Mouse (Mus musculus) heart, embryonic 12.5 days (tissue): ENCODE results near the gene Klhdc8a. TPM values are rescaled to one million over a fixed set of nuclear protein-coding genes. Genes with fewer than 3 reads are reported as not detected.
A peak's percentile ranks its signal among the peaks of the same experiment; 100 is the strongest.

Experiments used
- ATAC-seq: fragments of 200-750 bp; cut with Nextera tagmentation; 2 replicates; pipeline ENCODE4 v1.8.0; 2017; ENCODE audit warnings: moderate TSS enrichment, moderate library complexity; ENCODE audit not compliant: insufficient number of reproducible peaks, low FRiP score
- H3K27ac ChIP-seq: fragments of 300-500 bp; sonication (generic); 2 replicates; pipeline ENCODE4 v1.5.1; 2016; ENCODE audit warnings: mild to moderate bottlenecking, moderate library complexity; ENCODE audit not compliant: poor library complexity, severe bottlenecking
- H3K27me3 ChIP-seq: fragments of 300-500 bp; sonication (generic); replicated peaks from 2 replicates; pipeline ENCODE4 v1.6.1; 2016; ENCODE audit warnings: mild to moderate bottlenecking, moderate library complexity
- H3K36me3 ChIP-seq: fragments of 300-500 bp; sonication (generic); 2 replicates; pipeline ENCODE4 v1.6.1; 2016; ENCODE audit warnings: mild to moderate bottlenecking, moderate library complexity
- H3K4me1 ChIP-seq: fragments of 300-500 bp; sonication (generic); replicated peaks from 2 replicates; pipeline ENCODE4 v1.6.1; 2016; ENCODE audit warnings: mild to moderate bottlenecking
- H3K4me2 ChIP-seq: fragments of 300-500 bp; sonication (generic); 2 replicates; pipeline ENCODE4 v1.6.1; 2016; ENCODE audit warnings: mild to moderate bottlenecking, moderate library complexity
- H3K4me3 ChIP-seq: fragments of 300-500 bp; sonication (generic); 2 replicates; pipeline ENCODE4 v1.5.1; 2016; ENCODE audit warnings: mild to moderate bottlenecking
- H3K9ac ChIP-seq: fragments of 300-500 bp; sonication (generic); 2 replicates; pipeline ENCODE4 v1.6.1; 2016; ENCODE audit warnings: mild to moderate bottlenecking, moderate library complexity
- H3K9me3 ChIP-seq: fragments of 300-500 bp; sonication (generic); replicated peaks from 2 replicates; pipeline ENCODE4 v1.6.1; 2016; ENCODE audit warnings: mild to moderate bottlenecking, moderate library complexity
- WGBS: fragments of 180-500 bp; shearing (Covaris S2); methylation state at CpG from one replicate; pipeline ENCODE4 v1.1.7; 2016; 5-methylcytosine and 5-hydroxymethylcytosine counted together
- polyA plus RNA-seq: library from polyadenylated mRNA; unstranded; fragments of >200 nt; fragmentation: Nextera tagmentation; extraction: Ambion mirVana; gene quantifications from 2 replicates; pipeline ENCODE4 v1.2.1, GENCODE M21; 2016

Gene Klhdc8a
- polyA plus RNA-seq, 1 experiment from 2014 or later, result 0.55 TPM

- Histone ChIP-seq H3K9ac (no peak overlapping the region), H3K27me3 (peaks cover 24% of the 10 kb centered on the region)
Measured at GRCm38 (mm10) chr1:132290921-132291675, 7.3 kb upstream of the Klhdc8a start.

GRCm38 (mm10) chr1:132291706-132292105 is 6.7 kb upstream of the Klhdc8a start:
- Histone ChIP-seq H3K36me3 (no peaks in the 10 kb centered on the region), H3K4me3 (no peak overlapping the region), H3K4me1 (peaks cover 44% of the 10 kb centered on the region), H3K27me3 (peaks cover 30% of the 10 kb centered on the region), H3K9ac (no peak overlapping the region), H3K27ac (no peak overlapping the region), H3K9me3 (no peaks in the 10 kb centered on the region), H3K4me2 (no peak overlapping the region)
- no peak for ATAC-seq
- 45% methylated on average over 4 of the region's 4 CpGs for WGBS

More at GRCm38 (mm10) chr1:132290921-132291675, 7.3 kb upstream of the Klhdc8a start:
- ATAC-seq, result no peak
- no peaks in the 10 kb centered on the region for H3K36me3 ChIP-seq
- no peaks in the 10 kb centered on the region for H3K9me3 ChIP-seq
- no peak overlapping the region for H3K27ac ChIP-seq
- no peak overlapping the region for H3K4me2 ChIP-seq
- peaks cover 45% of the 10 kb centered on the region for H3K4me1 ChIP-seq
- WGBS, result 59% methylated on average over 11 of the region's 11 CpGs
- no peak overlapping the region for H3K4me3 ChIP-seq

- peaks cover 38% of the 10 kb centered on the region for H3K27me3 ChIP-seq
- 45% methylated on average over 21 of the region's 21 CpGs for WGBS
- H3K9ac ChIP-seq, result no peak overlapping the region
- 0 out of 2 replicates have a peak overlapping the region, but pooled peaks have one; percentile 35 for H3K27ac ChIP-seq
- H3K4me3 ChIP-seq, result no peak overlapping the region
- ATAC-seq, result peak; percentile 55; the same call in 1 of the 2 replicates
- H3K36me3 ChIP-seq, result no peaks in the 10 kb centered on the region
- no peak overlapping the region for H3K4me2 ChIP-seq
- H3K9me3 ChIP-seq, result no peaks in the 10 kb centered on the region
- H3K4me1 ChIP-seq, result peaks cover 38% of the 10 kb centered on the region
Measured at GRCm38 (mm10) chr1:132292318-132293129, 5.9 kb upstream of the Klhdc8a start.

- ATAC-seq, result no peak
- peaks cover 30% of the 10 kb centered on the region for H3K4me1 ChIP-seq
- H3K4me3 ChIP-seq, result no peak overlapping the region
- peaks cover 61% of the 10 kb centered on the region for H3K27me3 ChIP-seq
- H3K9me3 ChIP-seq, result no peaks in the 10 kb centered on the region
- H3K9ac ChIP-seq, result no peak overlapping the region
- H3K27ac ChIP-seq, result no peak overlapping the region
- no peak overlapping the region for H3K4me2 ChIP-seq
- WGBS, result 75% methylated on average over 7 of the region's 7 CpGs
- no peaks in the 10 kb centered on the region for H3K36me3 ChIP-seq
Measured at GRCm38 (mm10) chr1:132295506-132295905, 2.9 kb upstream of the Klhdc8a start.

- peaks cover 32% of the 10 kb centered on the region for H3K4me1 ChIP-seq
- ATAC-seq, result no peak
- H3K27me3 ChIP-seq, result peaks cover 61% of the 10 kb centered on the region
Measured at GRCm38 (mm10) chr1:132296051-132296450, 2.4 kb upstream of the Klhdc8a start.

GRCm38 (mm10) chr1:132298801-132299464 is 507 bp downstream of the Klhdc8a start:
- peak overlapping the region; percentile 97 for H3K4me2 ChIP-seq
- H3K9ac ChIP-seq, result peak overlapping the region; percentile 69
- peaks cover 13% of the 10 kb centered on the region for H3K4me1 ChIP-seq
- ATAC-seq, result no peak; the same call in 1 of the 2 replicates
- no peak overlapping the region for H3K27ac ChIP-seq
- no peaks in the 10 kb centered on the region for H3K36me3 ChIP-seq
- WGBS, result 2% methylated on average over 70 of the region's 71 CpGs
- peaks cover 76% of the 10 kb centered on the region for H3K27me3 ChIP-seq
- H3K4me3 ChIP-seq, result peak overlapping the region; percentile 62
- no peaks in the 10 kb centered on the region for H3K9me3 ChIP-seq

More at GRCm38 (mm10) chr1:132296051-132296450, 2.4 kb upstream of the Klhdc8a start:
- no peaks in the 10 kb centered on the region for H3K36me3 ChIP-seq
- 66% methylated on average over 3 of the region's 3 CpGs for WGBS
- no peaks in the 10 kb centered on the region for H3K9me3 ChIP-seq
- H3K27ac ChIP-seq, result no peak overlapping the region
- no peak overlapping the region for H3K4me3 ChIP-seq
- H3K9ac ChIP-seq, result no peak overlapping the region
- H3K4me2 ChIP-seq, result no peak overlapping the region

- ATAC-seq, result no peak
- peak overlapping the region; percentile 97 for H3K4me2 ChIP-seq
- WGBS, result 72% methylated on average over 5 of the region's 5 CpGs
- no peaks in the 10 kb centered on the region for H3K9me3 ChIP-seq
- no peaks in the 10 kb centered on the region for H3K36me3 ChIP-seq
- H3K9ac ChIP-seq, result no peak overlapping the region
- no peak overlapping the region for H3K4me3 ChIP-seq
- H3K4me1 ChIP-seq, result peaks cover 13% of the 10 kb centered on the region
- no peak overlapping the region for H3K27ac ChIP-seq
- H3K27me3 ChIP-seq, result peaks cover 74% of the 10 kb centered on the region
Measured at GRCm38 (mm10) chr1:132299744-132300143, 1.3 kb downstream of the Klhdc8a start.

- Histone ChIP-seq H3K27ac (no peak overlapping the region), H3K9ac (no peak overlapping the region), H3K27me3 (peaks cover 65% of the 10 kb centered on the region), H3K4me3 (no peak overlapping the region), H3K4me1 (peaks cover 13% of the 10 kb centered on the region), H3K9me3 (no peaks in the 10 kb centered on the region), H3K36me3 (no peaks in the 10 kb centered on the region), H3K4me2 (no peak overlapping the region)
- 84% methylated on average over 5 of the region's 5 CpGs for WGBS
- no peak for ATAC-seq
Measured at GRCm38 (mm10) chr1:132301242-132301641, 2.8 kb downstream of the Klhdc8a start.

GRCm38 (mm10) chr1:132302341-132302866 is 4.0 kb downstream of the Klhdc8a start:
- no peak for ATAC-seq
- Histone ChIP-seq H3K4me3 (no peak overlapping the region), H3K4me2 (no peak overlapping the region), H3K27me3 (peaks cover 59% of the 10 kb centered on the region), H3K27ac (no peak overlapping the region), H3K36me3 (no peaks in the 10 kb centered on the region), H3K9ac (no peak overlapping the region), H3K9me3 (no peaks in the 10 kb centered on the region), H3K4me1 (peaks cover 13% of the 10 kb centered on the region)
- 80% methylated on average over 9 of the region's 9 CpGs for WGBS

- Histone ChIP-seq H3K4me1 (peaks cover 11% of the 10 kb centered on the region), H3K36me3 (no peaks in the 10 kb centered on the region), H3K9me3 (no peaks in the 10 kb centered on the region), H3K9ac (no peak overlapping the region), H3K27ac (no peak overlapping the region), H3K4me3 (no peak overlapping the region), H3K27me3 (peaks cover 44% of the 10 kb centered on the region), H3K4me2 (no peak overlapping the region)
- no peak for ATAC-seq
- 27% methylated on average over 9 of the region's 9 CpGs for WGBS
Measured at GRCm38 (mm10) chr1:132304618-132305214, 6.3 kb downstream of the Klhdc8a start.
